Mouse (Mus musculus) hindbrain, embryonic 16.5 days (tissue): ENCODE measurements around the gene Sema4f. TPM values are rescaled to one million over a fixed set of nuclear protein-coding genes. Genes with fewer than 3 reads are reported as not detected.

Experiments
- ATAC-seq: fragments of 200-750 bp; cut with Nextera tagmentation; 2 replicates; pipeline ENCODE4 v1.8.0; 2017; ENCODE audit warnings: moderate TSS enrichment, moderate library complexity
- H3K27ac ChIP-seq: fragments of 300-500 bp; sonication (generic); 2 replicates; pipeline ENCODE4 v1.5.1; 2014; ENCODE audit warnings: low read depth, mild to moderate bottlenecking, control low read depth, low read length, moderate library complexity
- H3K27me3 ChIP-seq: fragments of 300-500 bp; sonication (generic); replicated peaks from 2 replicates; pipeline ENCODE4 v1.6.1; 2014; ENCODE audit warnings: low read length; ENCODE audit not compliant: control insufficient read depth, insufficient read depth
- H3K36me3 ChIP-seq: fragments of 300-500 bp; sonication (generic); 2 replicates; pipeline ENCODE4 v1.6.1; 2014; ENCODE audit warnings: mild to moderate bottlenecking, low read length, moderate library complexity, mixed read lengths; ENCODE audit not compliant: control insufficient read depth, insufficient read depth
- H3K4me1 ChIP-seq: fragments of 300-500 bp; sonication (generic); 2 replicates; pipeline ENCODE4 v1.6.1; 2014; ENCODE audit warnings: low read depth, low read length; ENCODE audit not compliant: control insufficient read depth, insufficient read depth
- H3K4me2 ChIP-seq: fragments of 300-500 bp; sonication (generic); 2 replicates; pipeline ENCODE4 v1.6.1; 2014; ENCODE audit warnings: mild to moderate bottlenecking, low read length, control low read depth, moderate library complexity
- H3K4me3 ChIP-seq: fragments of 300-500 bp; sonication (generic); 2 replicates; pipeline ENCODE4 v1.5.1; 2014; ENCODE audit warnings: mild to moderate bottlenecking, low read length, control low read depth, moderate library complexity
- H3K9ac ChIP-seq: fragments of 300-500 bp; sonication (generic); 2 replicates; pipeline ENCODE4 v1.6.1; 2014; ENCODE audit warnings: low read depth, mild to moderate bottlenecking, control low read depth, low read length, moderate library complexity
- H3K9me3 ChIP-seq: fragments of 300-500 bp; sonication (generic); 2 replicates; pipeline ENCODE4 v1.6.1; 2014; ENCODE audit warnings: mild to moderate bottlenecking, low read length, moderate library complexity; ENCODE audit not compliant: control insufficient read depth
- WGBS: fragments of 180-500 bp; shearing (Covaris S2); extraction: QIAGEN DNeasy Blood & Tissue Kit; methylation state at CpG from one replicate; pipeline ENCODE4 v1.1.7; 2014; 5-methylcytosine and 5-hydroxymethylcytosine counted together
- polyA plus RNA-seq: library from polyadenylated mRNA; unstranded; fragments of >200 nt; fragmentation: Nextera tagmentation; extraction: Ambion mirVana; gene quantifications from 2 replicates; pipeline ENCODE4 v1.2.1, GENCODE M21; 2015

The Sema4f gene
- polyA plus RNA-seq = 21.9 and 24.8 TPM in 2 replicates

DNA sequence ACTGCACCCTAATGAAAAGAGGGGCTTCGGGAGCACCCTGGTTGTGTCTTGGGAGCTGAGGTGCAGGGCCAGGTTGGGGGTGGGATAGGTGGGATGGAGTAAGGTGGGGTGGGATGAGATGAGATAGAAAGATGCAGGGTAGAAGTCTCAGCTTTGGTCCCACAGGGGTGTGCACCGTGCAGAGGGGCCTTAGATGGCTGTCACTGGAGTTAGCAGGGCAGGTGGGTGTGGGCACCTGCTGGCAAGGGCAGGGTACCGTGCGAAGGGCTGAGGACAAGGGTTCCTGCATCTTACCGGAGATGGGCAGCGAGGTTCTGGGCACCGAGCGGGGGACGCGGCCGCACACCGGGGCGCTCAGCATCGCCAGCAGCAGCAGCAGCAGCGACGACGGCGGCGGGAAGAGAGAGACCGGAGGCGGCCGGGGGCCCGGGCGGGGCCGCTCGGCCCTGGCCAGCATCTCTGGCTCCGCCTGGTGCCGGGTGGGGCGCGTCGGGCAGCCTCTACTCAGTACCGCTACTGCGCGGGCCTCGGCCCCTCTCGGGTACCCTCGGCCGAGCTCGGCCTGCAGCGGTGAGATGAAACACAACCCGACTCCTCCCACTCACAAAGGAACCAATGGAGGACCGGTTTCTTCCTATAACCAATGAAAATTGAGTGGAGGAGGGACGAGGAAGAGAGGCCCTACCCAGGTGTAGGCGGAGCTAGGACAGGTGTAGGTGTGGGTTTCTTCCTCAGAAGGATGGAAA lies at the start of gene Sema4f:
Gene Sema4f, minus strand, starts transcription at position 603 of the 746 bp plus-strand sequence.
- Histone ChIP-seq H3K9ac (peak within 1 kb of the TSS; percentile 86), H3K9me3 (no peaks in the 10 kb centered on the region), H3K27ac (peak within 1 kb of the TSS; percentile 75), H3K36me3 (peaks cover 9% of the 10 kb centered on the region), H3K27me3 (no peaks in the 10 kb centered on the region), H3K4me1 (no peaks in the 10 kb centered on the region), H3K4me2 (peak within 1 kb of the TSS; percentile 73), H3K4me3 (peak within 1 kb of the TSS; percentile 80)
- peak; percentile 100 for ATAC-seq
- WGBS = 4% methylated on average over 28 of the region's 44 CpGs

DNA sequence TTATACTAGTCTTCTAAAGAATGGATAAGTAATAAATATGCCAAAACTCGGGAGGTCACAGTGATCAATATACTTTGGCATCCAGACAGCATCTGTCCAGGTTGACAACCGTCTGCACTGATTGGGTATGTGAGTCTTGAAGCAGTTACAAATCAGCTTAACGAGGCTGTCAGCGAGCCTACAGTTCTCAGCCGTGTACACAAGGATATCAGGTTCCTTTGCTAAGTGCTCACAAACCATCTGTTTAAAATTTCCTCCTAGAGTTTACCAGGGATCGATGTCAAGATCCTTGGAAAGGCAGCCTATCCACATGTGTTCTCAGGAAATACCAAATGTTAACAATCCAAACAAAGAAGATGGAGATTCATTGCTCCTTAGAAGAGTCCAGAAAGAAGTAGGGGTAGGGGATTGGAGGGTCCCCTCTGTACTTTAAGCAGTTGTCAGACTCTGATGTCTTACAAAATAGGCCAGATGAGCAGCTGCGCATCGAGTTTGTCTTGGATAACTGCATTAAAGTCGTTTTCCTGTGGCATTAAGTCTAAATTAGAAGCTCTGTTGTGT lies 47.9 kb upstream of the Sema4f start:
- WGBS = 58% methylated on average over 9 of the region's 9 CpGs
- ATAC-seq = no peak
- H3K4me2 ChIP-seq = no peak overlapping the region
- no peak overlapping the region for H3K27ac ChIP-seq
- H3K4me1 ChIP-seq = no peaks in the 10 kb centered on the region
- no peaks in the 10 kb centered on the region for H3K9me3 ChIP-seq
- no peak overlapping the region for H3K9ac ChIP-seq
- H3K27me3 ChIP-seq = no peaks in the 10 kb centered on the region
- no peaks in the 10 kb centered on the region for H3K36me3 ChIP-seq
- no peak overlapping the region for H3K4me3 ChIP-seq

GRCm38 (mm10) chr6:82971031-82971430 lies 31.5 kb upstream of the Sema4f start:
- 16% methylated on average over 5 of the region's 5 CpGs for WGBS
- Histone ChIP-seq H3K4me1 (no peaks in the 10 kb centered on the region), H3K27ac (no peak overlapping the region), H3K9ac (no peak overlapping the region), H3K4me2 (no peak overlapping the region), H3K9me3 (no peaks in the 10 kb centered on the region), H3K27me3 (no peaks in the 10 kb centered on the region; the same call in none of the 2 replicates), H3K4me3 (no peak overlapping the region), H3K36me3 (no peaks in the 10 kb centered on the region)
- peak; percentile 95 for ATAC-seq

DNA sequence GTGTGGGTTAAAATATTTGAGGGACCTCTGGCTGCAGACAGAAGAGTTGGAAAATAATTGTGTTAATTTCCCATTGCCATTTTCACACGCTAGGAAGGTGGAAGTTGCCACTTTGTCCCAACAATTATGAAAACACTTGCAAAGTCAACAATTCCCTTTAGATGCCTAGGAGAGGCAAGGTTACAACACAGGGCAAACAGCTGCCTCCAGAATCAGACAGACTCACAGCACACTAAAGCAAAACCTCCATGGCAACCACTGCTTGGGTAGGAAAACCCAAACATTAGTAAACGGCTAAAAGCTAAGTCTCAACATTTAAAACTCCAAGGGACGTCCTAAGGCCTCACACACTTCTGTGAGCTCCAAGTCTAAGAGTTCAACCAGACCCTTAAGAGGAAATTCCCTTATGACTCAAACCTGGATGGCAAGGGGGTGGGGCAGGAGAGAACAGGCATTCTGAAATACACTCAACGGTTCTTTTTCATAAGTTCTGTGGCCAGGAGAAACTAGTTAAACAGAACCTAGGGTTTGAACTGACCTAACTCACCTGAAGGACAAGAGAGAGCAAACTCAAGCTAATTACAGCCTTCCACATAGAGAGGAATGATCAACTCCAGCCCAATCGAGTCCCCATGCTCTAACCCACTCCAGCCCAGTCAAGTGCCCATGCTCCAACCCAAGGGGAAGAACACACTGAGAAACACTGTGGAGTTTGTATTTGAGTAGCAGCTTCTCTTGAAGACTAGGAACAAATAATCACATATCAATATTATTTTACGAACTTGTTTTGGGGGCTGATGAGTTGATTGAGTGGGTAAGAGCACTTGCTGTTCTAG lies 29.9 kb upstream of the Sema4f start:
- no peaks in the 10 kb centered on the region; the same call in none of the 2 replicates for H3K27me3 ChIP-seq
- H3K27ac ChIP-seq = no peak overlapping the region
- no peak overlapping the region for H3K4me2 ChIP-seq
- no peaks in the 10 kb centered on the region for H3K4me1 ChIP-seq
- no peaks in the 10 kb centered on the region for H3K36me3 ChIP-seq
- H3K4me3 ChIP-seq = no peak overlapping the region
- no peak overlapping the region for H3K9ac ChIP-seq
- WGBS = 83% methylated on average over 6 of the region's 6 CpGs
- ATAC-seq = no peak
- H3K9me3 ChIP-seq = no peaks in the 10 kb centered on the region

GRCm38 (mm10) chr6:82961664-82962063 lies 22.1 kb upstream of the Sema4f start:
- ATAC-seq = no peak
- Histone ChIP-seq H3K27me3 (no peaks in the 10 kb centered on the region), H3K4me3 (no peak overlapping the region), H3K4me2 (no peak overlapping the region), H3K9me3 (no peaks in the 10 kb centered on the region), H3K27ac (no peak overlapping the region), H3K4me1 (no peaks in the 10 kb centered on the region), H3K9ac (no peak overlapping the region), H3K36me3 (no peaks in the 10 kb centered on the region)
- 76% methylated on average over 1 of the region's 1 CpGs for WGBS

- Histone ChIP-seq H3K36me3 (no peaks in the 10 kb centered on the region), H3K27ac (no peak overlapping the region), H3K4me1 (no peaks in the 10 kb centered on the region), H3K9ac (no peak overlapping the region), H3K27me3 (no peaks in the 10 kb centered on the region), H3K4me2 (no peak overlapping the region), H3K4me3 (no peak overlapping the region), H3K9me3 (no peaks in the 10 kb centered on the region)
- ATAC-seq = no peak
- 63% methylated on average over 4 of the region's 4 CpGs for WGBS
Observed at GRCm38 (mm10) chr6:82956553-82957251, 17.1 kb upstream of the Sema4f start.

DNA sequence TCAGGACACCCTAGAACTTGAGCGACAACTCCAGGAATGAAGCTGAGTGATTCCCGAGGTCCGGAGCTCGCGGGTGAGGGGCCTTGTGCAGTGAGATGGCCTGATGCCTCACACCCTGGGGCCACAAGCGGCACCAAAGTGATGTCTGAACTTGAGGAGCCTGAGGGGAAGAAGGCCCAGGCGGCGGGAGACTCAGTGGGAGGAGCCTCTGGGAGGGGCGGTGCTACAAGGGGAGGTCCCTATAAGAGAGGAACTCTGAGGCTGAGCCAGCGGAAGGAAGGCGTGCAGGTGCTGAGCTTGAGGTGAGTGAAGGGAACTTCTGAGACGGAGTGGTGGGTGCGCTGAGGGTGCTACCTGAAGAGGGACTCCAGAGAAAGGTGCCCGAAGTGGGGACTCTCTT lies 7.1 kb upstream of the Sema4f start, which contains the start of gene M1ap:
Gene M1ap, plus strand, starts transcription at position 252 of the 400 bp plus-strand sequence.
- 75% methylated on average over 14 of the region's 14 CpGs for WGBS

GRCm38 (mm10) chr6:82945750-82946149 lies 6.2 kb upstream of the Sema4f start:
- 54% methylated on average over 6 of the region's 6 CpGs for WGBS
- no peak overlapping the region for H3K4me2 ChIP-seq
- no peaks in the 10 kb centered on the region for H3K4me1 ChIP-seq
- no peaks in the 10 kb centered on the region for H3K9me3 ChIP-seq
- no peak for ATAC-seq
- H3K27me3 ChIP-seq = no peaks in the 10 kb centered on the region
- H3K4me3 ChIP-seq = no peak overlapping the region
- H3K36me3 ChIP-seq = no peaks in the 10 kb centered on the region
- H3K27ac ChIP-seq = no peak overlapping the region
- no peak overlapping the region for H3K9ac ChIP-seq

More for the DNA sequence above, 7.1 kb upstream of the Sema4f start, which contains the start of gene M1ap:
- H3K9ac ChIP-seq = no peak within 1 kb of the TSS
- H3K27ac ChIP-seq = no peak within 1 kb of the TSS
- H3K9me3 ChIP-seq = no peaks in the 10 kb centered on the region
- no peaks in the 10 kb centered on the region for H3K36me3 ChIP-seq
- no peak for ATAC-seq
- no peak within 1 kb of the TSS for H3K4me3 ChIP-seq
- H3K4me2 ChIP-seq = no peak within 1 kb of the TSS
- H3K4me1 ChIP-seq = no peaks in the 10 kb centered on the region
- no peaks in the 10 kb centered on the region for H3K27me3 ChIP-seq
